Mouse (Mus musculus): Measurements from ENCODE around the gene Spsb3.

GRCm38 (mm10) chr17:24849733-24850064 lies 36.7 kb upstream of the Spsb3 start:
- no peak for TF ChIP-seq POLR2A (IDR thresholded peaks at IDR 0.05; ENCODE audit: low read depth, low read length)
- peak; percentile 13; the same call in 1 of the 2 replicates for TF ChIP-seq CTCF (IDR thresholded peaks at IDR 0.05; ENCODE audit: extremely low read depth, insufficient read depth, insufficient read length, insufficient replicate concordance)
